Mouse (Mus musculus) thymus, postnatal 25 days (tissue): ENCODE data around the gene Arpc1b.
"Not testable (repeated sequence)": the region's sequence is repeated elsewhere in the genome, so short reads cannot be mapped to it uniquely, and the experiment has no call there.

Experiments used
- DNase-seq: peaks from one replicate; pipeline ENCODE4 v3.0.0; 2022

The Arpc1b gene

DNA sequence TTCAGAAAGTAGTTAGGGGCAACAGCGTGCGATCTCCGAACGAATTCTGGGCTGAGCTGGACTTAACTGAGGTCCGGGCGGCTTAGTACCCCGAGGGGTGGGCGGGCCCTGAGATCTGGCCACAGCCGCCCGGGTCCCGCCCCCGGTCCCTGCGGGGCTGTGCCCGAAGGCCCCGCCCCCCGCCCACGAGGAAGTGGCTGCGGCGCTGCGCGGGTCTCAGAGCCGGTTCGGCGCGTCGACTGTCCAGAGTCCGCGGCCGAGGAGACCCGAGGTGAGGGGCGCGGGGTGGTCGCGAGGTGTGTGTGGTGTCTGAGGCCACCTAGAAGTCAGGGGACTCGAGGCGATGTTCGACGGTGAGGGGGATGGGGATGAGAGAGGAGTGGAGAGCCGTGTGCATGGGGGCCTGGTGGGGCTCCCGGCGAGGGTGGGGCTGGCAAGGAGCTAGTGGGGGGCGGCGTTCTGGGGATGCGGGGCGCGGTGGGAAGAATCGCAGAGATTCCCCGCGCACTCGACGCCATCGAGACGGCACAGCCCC, at the start of gene Arpc1b:
Gene Arpc1b, plus strand, starts transcription at position 145 of the 535 bp plus-strand sequence.
- peak; percentile 73 for DNase-seq

GRCm38 (mm10) chr5:145064765-145065340, 49.2 kb upstream of the Arpc1b start:
- no peak for DNase-seq

- no peak for DNase-seq
Measured at GRCm38 (mm10) chr5:145068863-145069262, 45.2 kb upstream of the Arpc1b start.

- peak; percentile 62 for DNase-seq
Measured at GRCm38 (mm10) chr5:145069707-145070106, 44.3 kb upstream of the Arpc1b start.

GRCm38 (mm10) chr5:145071342-145071741, 42.7 kb upstream of the Arpc1b start:
- no peak for DNase-seq

GRCm38 (mm10) chr5:145075081-145075480, 38.9 kb upstream of the Arpc1b start:
- no peak for DNase-seq

GRCm38 (mm10) chr5:145081866-145082613, 32.0 kb upstream of the Arpc1b start:
- DNase-seq, result no peak

GRCm38 (mm10) chr5:145083201-145083600, 30.8 kb upstream of the Arpc1b start:
- not testable (repeated sequence) for DNase-seq

DNA sequence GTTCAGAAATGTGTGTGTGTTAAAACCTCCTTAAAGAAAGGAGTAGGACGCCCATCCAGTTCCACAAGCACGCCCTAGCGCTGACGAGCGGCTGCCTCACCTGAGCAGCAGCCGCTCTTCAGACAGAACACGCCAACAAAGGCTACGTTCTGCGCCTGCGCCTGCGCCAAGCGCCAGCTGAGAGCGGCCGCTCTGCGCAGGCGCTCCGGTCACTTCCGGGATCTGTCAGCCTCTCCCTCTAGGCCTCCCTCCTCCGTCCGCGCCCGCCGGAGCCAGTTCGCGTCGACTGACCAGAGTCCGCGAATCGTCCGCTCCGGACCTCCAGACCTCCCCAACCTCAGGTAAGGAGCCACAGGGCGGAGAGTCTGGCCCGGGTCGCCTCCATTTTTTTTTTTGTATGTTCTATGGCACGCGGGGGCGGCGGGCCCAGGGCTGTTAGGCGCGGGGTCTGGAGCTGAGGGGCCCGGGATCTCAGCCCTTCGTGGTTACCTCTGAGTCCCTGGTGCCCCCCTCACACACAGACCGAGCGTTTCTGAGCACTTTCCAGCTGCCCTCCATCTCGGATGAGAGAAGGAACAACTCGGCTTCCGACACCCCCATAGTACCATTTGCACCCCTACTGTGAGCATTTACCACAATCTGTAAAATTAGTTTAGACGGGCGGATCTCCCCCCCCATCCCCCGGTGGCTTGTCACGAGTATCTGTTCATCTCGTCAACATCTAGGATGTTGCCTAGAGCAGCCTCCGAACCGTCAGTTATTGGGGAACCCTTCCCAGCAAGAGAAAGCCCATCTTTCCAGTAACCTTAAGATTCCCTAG, 30.2 kb upstream of the Arpc1b start, which contains the start of the genes Arpc1a and Kpna7:
Gene Arpc1a, plus strand, starts transcription at position 199 of the 820 bp plus-strand sequence.
Gene Kpna7, minus strand, starts transcription at position 399 of the 820 bp plus-strand sequence.
- DNase-seq, result peak; percentile 93

DNA sequence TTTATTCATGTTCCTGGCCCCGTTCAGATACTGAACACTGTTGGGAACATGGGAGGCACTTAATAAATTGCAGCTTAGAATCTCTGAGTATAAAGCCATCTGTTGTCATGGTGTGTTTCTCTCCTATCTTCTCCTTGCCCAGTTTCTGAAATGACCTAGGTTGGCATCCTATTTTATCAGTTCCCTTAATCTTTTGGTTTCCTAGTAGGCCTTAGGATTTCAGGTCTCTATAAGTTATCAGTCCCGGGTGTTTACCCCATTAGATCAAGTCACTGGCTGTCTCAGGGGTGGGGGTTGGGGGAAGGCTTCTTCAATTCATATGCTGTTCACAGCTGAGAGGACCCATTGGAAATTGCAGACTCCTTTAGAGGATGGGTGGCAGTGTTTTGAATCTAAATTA, 29.2 kb upstream of the Arpc1b start:
- DNase-seq, result no peak

DNA sequence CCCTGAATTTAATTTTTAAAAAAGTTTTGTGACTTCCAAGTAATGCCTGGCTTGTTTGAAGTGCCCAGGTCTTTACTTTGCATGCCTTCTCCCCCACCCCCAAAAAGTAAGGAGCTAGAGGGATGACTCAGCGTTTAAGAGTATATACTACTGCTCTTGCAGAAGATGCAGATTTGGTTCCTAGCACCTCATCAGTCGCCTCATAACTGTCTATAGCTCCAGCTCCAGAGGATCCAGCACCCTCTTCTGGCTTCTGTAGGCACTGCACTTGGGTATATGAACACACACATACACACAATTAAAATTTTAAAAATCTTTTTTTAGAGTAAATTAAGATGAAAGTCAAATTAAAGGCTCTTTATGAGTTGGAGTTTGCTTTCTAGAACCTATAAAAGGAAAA, 25.8 kb upstream of the Arpc1b start:
- no peak for DNase-seq

GRCm38 (mm10) chr5:145089878-145090277, 24.1 kb upstream of the Arpc1b start:
- DNase-seq, result no peak

DNA sequence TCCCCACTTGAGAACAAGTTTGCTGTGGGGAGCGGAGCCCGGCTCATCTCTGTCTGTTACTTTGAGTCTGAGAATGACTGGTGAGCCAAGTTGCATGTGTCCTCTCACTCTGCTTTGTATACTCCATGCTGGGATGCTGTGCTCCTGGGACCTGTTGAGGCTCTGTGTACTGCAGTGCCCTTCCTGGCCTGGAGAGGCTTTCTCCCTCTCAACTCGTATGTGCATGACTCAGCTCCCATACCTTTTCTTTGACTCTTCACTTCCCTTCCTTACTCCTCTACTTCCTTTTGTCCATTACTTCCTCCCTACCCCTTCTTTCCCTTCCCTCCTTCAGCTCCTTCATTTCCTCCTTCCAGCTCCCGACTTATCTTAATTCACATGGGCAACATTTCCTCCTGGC, 17.8 kb upstream of the Arpc1b start:
- no peak for DNase-seq

- DNase-seq, result no peak
Measured at GRCm38 (mm10) chr5:145098340-145098821, 15.6 kb upstream of the Arpc1b start.

DNA sequence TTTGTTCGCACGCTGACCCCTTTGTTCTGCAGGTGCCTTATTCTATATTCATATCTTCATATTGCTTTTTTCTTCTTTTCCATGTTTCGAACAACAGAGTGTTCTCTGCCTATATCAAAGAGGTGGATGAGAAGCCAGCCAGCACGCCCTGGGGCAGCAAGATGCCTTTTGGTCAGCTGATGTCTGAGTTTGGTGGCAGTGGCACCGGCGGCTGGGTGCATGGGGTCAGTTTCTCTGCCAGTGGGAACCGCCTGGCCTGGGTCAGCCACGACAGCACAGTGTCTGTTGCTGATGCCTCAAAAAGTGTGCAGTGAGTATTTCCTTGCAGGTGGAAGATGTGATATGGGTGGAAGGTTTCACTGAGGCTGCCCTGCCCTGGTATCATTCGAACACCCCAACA, 13.1 kb upstream of the Arpc1b start:
- DNase-seq, result no peak

DNA sequence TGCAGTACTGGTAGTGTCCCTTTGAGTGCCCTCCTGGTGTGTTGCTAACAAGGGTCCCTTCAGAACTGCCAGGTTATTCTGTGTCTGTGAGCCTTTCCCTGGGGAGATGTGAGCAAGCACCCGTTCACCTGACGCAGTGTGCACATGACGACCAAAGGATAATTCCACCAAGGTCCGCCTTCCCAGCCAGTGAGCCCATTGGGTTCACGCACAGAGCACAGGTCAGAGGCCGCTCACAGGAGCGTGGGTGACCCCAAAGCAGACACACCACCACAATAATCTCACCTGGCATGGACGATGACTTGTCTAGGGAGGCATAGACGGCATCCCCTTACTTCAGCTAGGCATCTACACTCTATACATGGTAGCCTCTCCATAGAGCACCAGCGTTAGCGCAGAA, 12.6 kb upstream of the Arpc1b start:
- not testable (repeated sequence) for DNase-seq

DNA sequence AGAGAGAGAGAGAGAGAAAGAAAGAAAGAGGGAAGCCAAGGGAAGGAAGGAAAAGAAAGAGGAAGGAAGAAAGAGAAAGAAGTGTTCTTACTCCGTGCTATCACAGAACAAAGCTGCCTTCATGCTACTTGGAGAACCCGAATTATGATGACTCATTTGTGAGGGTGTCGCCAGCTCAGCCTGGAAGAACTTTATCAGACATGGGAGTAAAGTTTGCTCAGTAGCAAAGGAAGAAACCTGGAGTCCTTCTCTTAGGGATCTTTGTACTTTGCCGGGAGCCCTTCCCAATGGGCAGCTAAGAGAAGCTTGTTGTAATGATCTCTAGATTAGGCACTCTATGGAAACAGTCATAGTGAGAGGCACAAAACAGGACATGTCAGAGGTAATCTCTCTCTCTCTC, 11.3 kb upstream of the Arpc1b start:
- DNase-seq, result no peak

DNA sequence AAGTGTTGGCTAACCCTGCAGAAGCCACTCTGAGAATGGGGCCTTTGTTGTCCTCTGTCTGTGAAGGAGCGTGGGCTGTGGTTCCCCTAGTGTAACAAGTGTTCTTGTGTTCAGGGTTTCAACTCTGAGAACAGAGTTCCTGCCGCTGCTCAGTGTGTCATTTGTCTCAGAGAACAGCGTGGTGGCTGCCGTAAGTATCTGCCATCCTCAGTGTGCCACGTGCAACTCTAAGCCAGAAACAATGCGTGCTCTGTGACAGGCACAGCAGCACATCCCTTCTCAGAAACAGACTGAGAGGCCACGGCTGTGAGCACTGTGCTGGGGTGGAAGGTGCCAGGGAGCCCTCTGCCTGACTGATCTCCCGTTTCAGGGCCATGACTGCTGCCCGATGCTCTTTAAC, 9.7 kb upstream of the Arpc1b start:
- no peak for DNase-seq

- no peak for DNase-seq
Measured at GRCm38 (mm10) chr5:145105694-145106275, 8.2 kb upstream of the Arpc1b start.

- DNase-seq, result no peak
Measured at GRCm38 (mm10) chr5:145110401-145110800, 3.6 kb upstream of the Arpc1b start.

DNA sequence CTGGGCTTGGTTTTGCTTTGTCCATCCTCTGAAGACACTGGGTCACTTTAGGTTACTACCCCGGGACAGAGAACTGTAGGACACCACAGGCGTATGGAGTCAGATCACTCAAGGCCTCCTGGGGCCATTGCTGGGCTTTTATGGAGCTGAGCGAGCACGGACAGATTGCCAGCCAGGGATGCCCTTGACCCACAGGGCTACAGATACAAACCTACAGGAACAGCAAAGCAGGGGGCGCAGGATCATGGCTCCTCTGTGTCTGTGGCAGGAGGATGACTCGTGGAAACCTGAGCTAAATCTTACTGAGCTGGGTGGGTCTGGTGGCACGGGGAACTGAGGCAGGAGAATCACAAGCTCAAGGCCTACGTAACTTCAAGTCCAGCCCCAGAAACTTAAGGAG, 1.4 kb upstream of the Arpc1b start:
- DNase-seq, result no peak

DNA sequence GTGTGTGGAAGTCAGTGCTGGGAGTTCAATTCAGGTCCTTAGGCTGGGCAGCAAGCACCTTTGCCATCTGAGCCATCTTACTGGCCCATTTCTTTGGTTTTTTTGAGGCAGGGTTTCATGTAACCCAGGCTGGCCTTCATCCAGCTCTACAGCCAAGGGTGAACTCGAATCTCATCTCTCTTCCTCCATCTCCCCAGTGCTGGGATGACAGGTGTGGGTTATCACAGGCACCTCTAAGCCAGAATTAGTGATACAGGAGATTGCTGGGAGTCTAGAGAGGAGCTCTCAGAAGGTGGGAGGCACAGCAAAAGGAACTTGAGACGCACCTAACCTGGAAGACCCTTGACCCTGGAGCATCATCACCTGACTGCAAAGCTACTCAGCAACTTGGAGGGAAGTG, 599 bp upstream of the Arpc1b start:
- DNase-seq, result no peak
